Mouse (Mus musculus): ENCODE measurements at regions not wholly inside any gene's neighbourhood (a gene's known extent, or its start where the extent isn't known, plus 50 kb on each side); places are given as distances from the start of the nearest gene placed in this dataset.
A peak's percentile ranks its signal among the peaks of the same experiment; 100 is the strongest.
"Not testable (repeated sequence)": the region's sequence is repeated elsewhere in the genome, so short reads cannot be mapped to it uniquely, and the experiment has no call there.

DNA sequence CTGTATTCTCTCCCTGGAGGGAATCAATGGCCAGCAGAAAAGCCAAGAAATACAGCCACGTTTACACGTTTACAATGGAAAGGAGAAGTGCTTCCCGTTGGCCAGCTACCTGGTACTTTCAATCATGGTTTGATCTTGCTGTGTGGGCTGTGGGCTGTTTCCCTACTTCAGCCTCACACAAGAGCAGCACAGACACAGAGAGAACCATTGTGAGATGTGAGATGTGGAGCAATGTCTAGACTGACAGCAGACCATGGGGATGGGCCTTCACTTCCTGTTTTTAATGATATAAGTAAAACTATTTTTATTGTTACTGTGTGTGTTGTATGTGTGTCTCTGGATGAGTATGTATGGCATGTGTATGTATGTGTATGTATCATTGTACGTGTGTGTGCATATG is 156.2 kb downstream of the Mterf1b start:
- ATAC-seq (ENCODE audit: poor library complexity, severe bottlenecking) = peak; percentile 69

DNA sequence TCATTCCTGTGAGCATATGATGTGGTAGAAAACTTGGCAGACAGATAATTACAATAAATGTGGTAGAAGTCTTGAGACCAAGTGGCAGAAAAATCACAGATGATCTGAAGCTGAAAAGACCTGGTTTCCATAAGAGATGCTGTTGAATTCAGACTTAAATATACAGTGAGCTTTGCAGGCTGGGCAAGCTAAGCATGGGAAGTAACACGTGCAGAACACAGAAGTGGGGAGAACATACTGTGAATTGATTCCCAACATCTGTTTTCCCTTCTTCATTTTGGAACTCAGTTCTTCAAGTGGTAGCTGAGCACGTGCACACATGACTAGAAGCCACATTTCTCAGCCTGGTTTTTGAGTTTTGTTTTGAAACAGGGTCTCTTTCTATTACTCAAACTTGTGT is 157.8 kb downstream of the Mterf1b start:
- ATAC-seq (ENCODE audit: poor library complexity, severe bottlenecking) = no peak

GRCm38 (mm10) chr5:4355609-4356224 is 163.6 kb downstream of the Mterf1b start:
- ATAC-seq (ENCODE audit: poor library complexity, severe bottlenecking) = no peak

DNA sequence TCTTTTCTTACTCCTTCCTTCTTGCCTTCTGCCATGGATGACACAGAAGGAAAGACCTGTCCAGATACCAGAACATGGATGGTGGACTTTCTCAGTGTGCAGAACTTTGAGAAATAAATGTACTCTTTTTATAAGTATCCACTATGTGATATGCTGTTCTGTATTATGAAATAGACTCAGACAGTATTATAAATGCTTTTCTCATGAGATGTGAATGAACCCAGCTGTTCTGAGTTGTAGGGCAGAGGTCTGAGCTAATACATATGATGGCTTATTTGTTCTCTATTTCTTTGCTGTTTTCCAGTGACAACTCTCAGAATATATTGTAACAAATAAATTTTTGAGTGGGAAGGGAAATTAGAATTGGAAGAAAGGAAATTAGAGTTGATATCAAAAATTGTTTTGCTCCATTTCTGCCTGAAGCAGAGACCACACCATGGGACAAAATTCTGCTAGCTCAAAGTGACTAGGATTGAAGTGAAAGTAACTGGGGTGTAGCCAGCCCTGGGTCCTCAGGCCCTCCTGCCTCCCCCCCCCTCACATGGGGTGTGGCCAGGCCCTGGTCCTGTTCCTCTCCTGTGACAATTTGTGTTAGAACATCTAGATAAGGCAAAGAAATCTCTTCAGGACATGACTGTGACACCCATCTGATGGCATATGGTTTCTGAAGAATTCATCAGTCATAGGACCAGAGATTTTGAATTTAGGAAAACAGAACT is 164.5 kb downstream of the Mterf1b start:
- ATAC-seq (ENCODE audit: poor library complexity, severe bottlenecking) = peak; percentile 79

GRCm38 (mm10) chr5:4361547-4361946 is 169.4 kb downstream of the Mterf1b start:
- not testable (repeated sequence) for ATAC-seq (ENCODE audit: poor library complexity, severe bottlenecking)

DNA sequence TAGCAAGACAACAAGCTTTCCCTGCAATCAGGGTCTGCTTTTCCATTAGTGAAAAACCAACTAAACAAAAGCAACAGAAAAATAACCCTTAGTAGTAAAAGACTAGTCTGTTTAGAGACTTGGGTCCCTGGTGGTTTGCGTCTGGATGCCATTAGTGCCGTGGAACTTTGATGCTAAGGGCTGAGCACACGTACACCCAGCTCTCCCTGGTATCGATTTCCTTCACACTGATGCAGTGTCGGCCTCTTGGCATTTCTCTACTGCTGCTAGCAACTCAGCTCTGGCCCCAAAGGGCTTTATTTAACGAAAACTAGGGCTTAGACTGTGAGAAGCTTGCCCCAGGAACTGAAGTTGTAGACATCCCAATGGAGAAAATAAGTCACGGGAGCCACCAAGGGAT is 192.6 kb downstream of the Mterf1b start:
- ATAC-seq (ENCODE audit: poor library complexity, severe bottlenecking) = not testable (repeated sequence)

DNA sequence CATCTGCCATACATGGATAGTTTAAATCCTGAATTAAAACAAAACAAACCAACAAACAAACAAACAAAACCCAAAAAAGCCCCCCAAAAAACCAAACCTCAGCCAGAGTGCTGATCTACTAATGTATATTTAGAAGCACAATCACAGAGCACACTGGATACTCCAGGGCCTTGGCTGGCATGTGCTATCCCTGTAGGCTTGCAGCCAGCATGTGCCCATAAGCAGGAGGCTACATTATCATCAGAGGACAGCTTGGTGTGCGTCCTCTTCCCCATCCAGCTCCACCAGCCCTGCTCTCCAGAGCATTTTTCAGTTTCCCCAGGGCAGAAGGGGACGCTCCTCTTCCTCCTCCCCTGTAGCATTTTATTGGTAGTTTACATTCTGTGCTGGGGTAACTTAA is 198.9 kb downstream of the Mterf1b start:
- ATAC-seq (ENCODE audit: poor library complexity, severe bottlenecking) = no peak

- ATAC-seq (ENCODE audit: poor library complexity, severe bottlenecking) = not testable (repeated sequence)
Observed at GRCm38 (mm10) chr5:4394353-4395052, 202.3 kb downstream of the Mterf1b start.

- ATAC-seq (ENCODE audit: poor library complexity, severe bottlenecking) = no peak
Observed at GRCm38 (mm10) chr5:4398087-4398486, 205.9 kb downstream of the Mterf1b start.

DNA sequence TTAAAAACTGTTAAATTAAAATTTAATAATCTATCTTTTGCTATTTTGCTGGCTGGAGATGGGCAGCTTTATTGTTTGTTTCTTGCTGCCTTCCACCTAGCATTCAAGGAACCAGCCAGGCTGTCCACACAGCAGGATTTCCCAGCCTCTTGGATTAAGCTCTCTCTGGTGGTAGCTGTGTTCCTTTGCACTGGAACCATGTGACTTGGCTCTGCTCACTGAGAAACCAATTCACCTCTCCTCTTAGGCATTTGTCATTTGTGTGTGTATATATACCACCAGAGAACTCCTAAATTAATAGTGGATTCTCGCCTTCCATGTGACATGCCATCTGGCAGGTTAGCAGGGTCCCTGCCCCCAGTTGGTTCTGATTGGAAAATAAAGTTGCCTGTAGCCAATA is 225.6 kb downstream of the Mterf1b start:
- ATAC-seq (ENCODE audit: poor library complexity, severe bottlenecking) = no peak

Data from megakaryocyte, adult 5-6 weeks (primary cell).